ENCODE assay signal across 14 mouse cellular contexts in the genomic region with DNA sequence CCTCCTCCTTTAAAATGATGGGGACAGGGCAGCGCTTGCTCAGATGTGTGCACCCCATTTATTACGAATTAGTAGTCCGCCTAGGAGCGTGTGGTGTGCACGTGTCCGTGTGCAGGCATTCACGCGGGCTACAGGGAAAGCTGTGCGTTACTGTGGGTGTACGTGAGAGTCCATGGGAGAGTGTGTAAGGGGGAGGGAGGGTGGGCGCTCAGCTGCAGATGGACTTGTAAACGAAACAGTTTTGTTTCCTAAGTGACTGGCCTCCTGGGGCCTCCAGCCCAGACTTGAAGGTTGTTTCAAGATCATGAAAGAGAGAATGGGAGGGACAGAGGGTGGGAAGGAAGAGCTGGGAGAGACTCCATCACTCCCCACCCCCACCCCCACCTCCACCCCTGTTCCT. TPM values are rescaled to one million over a fixed set of nuclear protein-coding genes. Genes with fewer than 3 reads are reported as not detected.
DNase-seq lines count a peak whose midpoint lies in the region; ATAC-seq and TF ChIP-seq lines count a peak whose summit lies in the region.
"Had no signal": no experiment of that assay in that cellular context is flagged by ENCODE, and none has a peak within 500 bp of the region (broad histone marks: within the 10 kb centered on the region; RNA-seq: fewer than 3 reads in every experiment).

No protein-coding gene starts in this region.

- WGBS in heart, embryonic 13.5 days: 63% methylated on average over 12 of the region's 12 CpGs
- 48% methylated on average over 12 of the region's 12 CpGs for WGBS in embryonic facial prominence, embryonic 10.5 days
- 30% methylated on average over 12 of the region's 12 CpGs for WGBS in hindbrain, postnatal 0 days
- 34% methylated on average over 12 of the region's 12 CpGs for WGBS in neural tube, embryonic 12.5 days

- H3K4me2 ChIP-seq in heart, embryonic 13.5 days: no peak overlapping the region
- H3K4me2 ChIP-seq in hindbrain, postnatal 0 days (ENCODE audit: low read depth, low read length): no peak overlapping the region
- H3K4me2 ChIP-seq in neural tube, embryonic 12.5 days (replicated peaks): no peak overlapping the region
- H3K4me2 ChIP-seq: heart, embryonic 15.5 days; limb, embryonic 15.5 days had no signal

- no peaks in the 10 kb centered on the region for H3K36me3 ChIP-seq in heart, embryonic 13.5 days
- H3K36me3 ChIP-seq in embryonic facial prominence, embryonic 10.5 days (replicated peaks): no peaks in the 10 kb centered on the region
- no peaks in the 10 kb centered on the region for H3K36me3 ChIP-seq in hindbrain, postnatal 0 days (ENCODE audit: insufficient read depth, low read length)
- H3K36me3 ChIP-seq in neural tube, embryonic 12.5 days: no peaks in the 10 kb centered on the region
- H3K36me3 ChIP-seq: heart, embryonic 15.5 days; limb, embryonic 15.5 days had no signal

- no peak for DNase-seq in heart, adult 18-20 months
- DNase-seq in embryonic facial prominence, embryonic 10.5 days (ENCODE audit: low spot score): peak; percentile 13
- DNase-seq in hindbrain, postnatal 0 days (ENCODE audit: low spot score): peak; percentile 56
- DNase-seq in thymus, postnatal 36 days: no peak
- no peak for DNase-seq in spleen, adult 18-20 months
- DNase-seq in ovary, postnatal 36 days (ENCODE audit: low spot score): no peak
- DNase-seq: cerebellum, adult 9-11 months; kidney, postnatal 25 days had no signal

- no peaks in the 10 kb centered on the region for H3K9me3 ChIP-seq in heart, embryonic 13.5 days
- no peaks in the 10 kb centered on the region for H3K9me3 ChIP-seq in embryonic facial prominence, embryonic 10.5 days
- no peaks in the 10 kb centered on the region for H3K9me3 ChIP-seq in hindbrain, postnatal 0 days (ENCODE audit: low read length)
- H3K9me3 ChIP-seq in neural tube, embryonic 12.5 days: no peaks in the 10 kb centered on the region
- H3K9me3 ChIP-seq: heart, embryonic 15.5 days; limb, embryonic 15.5 days had no signal

- no peak for ATAC-seq in heart, embryonic 13.5 days (ENCODE audit: extremely low read depth, insufficient number of reproducible peaks, low FRiP score, low TSS enrichment)
- ATAC-seq in hindbrain, postnatal 0 days: peak; percentile 57
- peak; percentile 15; the same call in 1 of the 2 replicates for ATAC-seq in neural tube, embryonic 12.5 days (ENCODE audit: low FRiP score, low read depth)

- peaks cover 79% of the 10 kb centered on the region for H3K4me1 ChIP-seq in heart, embryonic 13.5 days
- H3K4me1 ChIP-seq in embryonic facial prominence, embryonic 10.5 days: peaks cover 81% of the 10 kb centered on the region
- H3K4me1 ChIP-seq in hindbrain, postnatal 0 days (ENCODE audit: insufficient read depth, low read length): peaks cover 10% of the 10 kb centered on the region
- H3K4me1 ChIP-seq in neural tube, embryonic 12.5 days: peaks cover 44% of the 10 kb centered on the region

- H3K9ac ChIP-seq in heart, embryonic 13.5 days: peak overlapping the region; percentile 28; the same call in 1 of the 2 replicates
- no peak overlapping the region for H3K9ac ChIP-seq in hindbrain, postnatal 0 days (replicated peaks; ENCODE audit: low read length)
- H3K9ac ChIP-seq in neural tube, embryonic 12.5 days: no peak overlapping the region
- H3K9ac ChIP-seq: heart, embryonic 15.5 days; limb, embryonic 15.5 days had no signal

- TF ChIP-seq CTCF in hindbrain, postnatal 0 days (IDR thresholded peaks at IDR 0.05; ENCODE audit: low read depth): no peak

- H3K4me3 ChIP-seq in heart, embryonic 13.5 days: no peak overlapping the region
- no peak overlapping the region for H3K4me3 ChIP-seq in embryonic facial prominence, embryonic 10.5 days
- no peak overlapping the region for H3K4me3 ChIP-seq in hindbrain, postnatal 0 days (ENCODE audit: low read length)
- no peak overlapping the region for H3K4me3 ChIP-seq in neural tube, embryonic 12.5 days
- H3K4me3 ChIP-seq: heart, embryonic 15.5 days; limb, embryonic 15.5 days had no signal

- peak overlapping the region; percentile 80 for H3K27ac ChIP-seq in heart, embryonic 13.5 days (replicated peaks)
- H3K27ac ChIP-seq in embryonic facial prominence, embryonic 10.5 days (replicated peaks): peak overlapping the region; percentile 49; the same call in 1 of the 2 replicates
- H3K27ac ChIP-seq in hindbrain, postnatal 0 days: peak overlapping the region; percentile 70; the same call in 1 of the 2 replicates
- H3K27ac ChIP-seq in neural tube, embryonic 12.5 days: no peak overlapping the region
- H3K27ac ChIP-seq: limb, embryonic 15.5 days; macrophage had no signal

- H3K27me3 ChIP-seq in heart, embryonic 13.5 days (replicated peaks): no peaks in the 10 kb centered on the region
- peaks cover 44% of the 10 kb centered on the region for H3K27me3 ChIP-seq in embryonic facial prominence, embryonic 10.5 days (replicated peaks; ENCODE audit: low read depth, poor library complexity, severe bottlenecking)
- H3K27me3 ChIP-seq in hindbrain, postnatal 0 days (ENCODE audit: insufficient read depth, low read length): no peaks in the 10 kb centered on the region
- no peaks in the 10 kb centered on the region for H3K27me3 ChIP-seq in neural tube, embryonic 12.5 days (replicated peaks)
- H3K27me3 ChIP-seq: heart, embryonic 15.5 days; limb, embryonic 15.5 days had no signal

RNA-seq across cellular contexts. Expression of a gene that starts 3.3 kb away (rescaled TPM):
- 17.0 and 20.8 TPM in 2 replicates for polyA plus RNA-seq in heart, embryonic 13.5 days (2015; fragmentation: Nextera tagmentation; extraction: Ambion mirVana)
- 100 to 1,000 TPM; 496 to 511 TPM for total RNA-seq in heart, adult 18-20 months (2021)
- 1.2 and 1.4 TPM in 2 replicates for polyA plus RNA-seq in embryonic facial prominence, embryonic 10.5 days (2016; fragmentation: Nextera tagmentation; extraction: Ambion mirVana)
- 546 and 572 TPM in 2 replicates for total RNA-seq in hindbrain, postnatal 0 days (2014; rRNA removed)
- polyA plus RNA-seq in hindbrain, postnatal 0 days (2015; fragmentation: Nextera tagmentation; extraction: Ambion mirVana): 119 and 123 TPM in 2 replicates
- 14.5 and 14.9 TPM in 2 replicates for polyA plus RNA-seq in neural tube, embryonic 12.5 days (2016; fragmentation: Nextera tagmentation; extraction: Ambion mirVana)
- polyA plus RNA-seq: macrophage had no signal

RNA-seq across cellular contexts. Expression of a gene that starts 27.9 kb away (rescaled TPM):
- not detected in 2 replicates for polyA plus RNA-seq in heart, embryonic 13.5 days (2015; fragmentation: Nextera tagmentation; extraction: Ambion mirVana)
- total RNA-seq in heart, adult 18-20 months (2021): not detected
- 0.10 and 0.11 TPM in 2 replicates for polyA plus RNA-seq in embryonic facial prominence, embryonic 10.5 days (2016; fragmentation: Nextera tagmentation; extraction: Ambion mirVana)
- 8.0 and 9.8 TPM in 2 replicates for total RNA-seq in hindbrain, postnatal 0 days (2014; rRNA removed)
- 3.6 and 4.2 TPM in 2 replicates for polyA plus RNA-seq in hindbrain, postnatal 0 days (2015; fragmentation: Nextera tagmentation; extraction: Ambion mirVana)
- 1.4 and 1.6 TPM in 2 replicates for polyA plus RNA-seq in neural tube, embryonic 12.5 days (2016; fragmentation: Nextera tagmentation; extraction: Ambion mirVana)
- polyA plus RNA-seq: heart, embryonic 15.5 days had no signal

RNA-seq across cellular contexts. Expression of a gene that starts 39.7 kb away (rescaled TPM):
- 27.8 and 31.6 TPM in 2 replicates for polyA plus RNA-seq in heart, embryonic 13.5 days (2015; fragmentation: Nextera tagmentation; extraction: Ambion mirVana)
- total RNA-seq in heart, adult 18-20 months (2021): 10 to 100 TPM in 1 of 2 experiments, 1 to 10 TPM in 1; 9.8 to 10.1 TPM
- polyA plus RNA-seq in embryonic facial prominence, embryonic 10.5 days (2016; fragmentation: Nextera tagmentation; extraction: Ambion mirVana): 33.7 and 39.5 TPM in 2 replicates
- total RNA-seq in hindbrain, postnatal 0 days (2014; rRNA removed): 136 and 150 TPM in 2 replicates
- polyA plus RNA-seq in hindbrain, postnatal 0 days (2015; fragmentation: Nextera tagmentation; extraction: Ambion mirVana): 90.2 and 90.8 TPM in 2 replicates
- polyA plus RNA-seq in neural tube, embryonic 12.5 days (2016; fragmentation: Nextera tagmentation; extraction: Ambion mirVana): 165 and 171 TPM in 2 replicates

RNA-seq across cellular contexts. Expression of a gene that starts 39.8 kb away (rescaled TPM):
- polyA plus RNA-seq in heart, embryonic 13.5 days (2015; fragmentation: Nextera tagmentation; extraction: Ambion mirVana): 0.04 TPM in 1 of 2 replicates, not detected in the other
- under 1 TPM; 0.17 to 0.18 TPM for total RNA-seq in heart, adult 18-20 months (2021)
- polyA plus RNA-seq in embryonic facial prominence, embryonic 10.5 days (2016; fragmentation: Nextera tagmentation; extraction: Ambion mirVana): 0.09 and 0.15 TPM in 2 replicates
- total RNA-seq in hindbrain, postnatal 0 days (2014; rRNA removed): 8.6 and 10.0 TPM in 2 replicates
- 5.4 and 5.6 TPM in 2 replicates for polyA plus RNA-seq in hindbrain, postnatal 0 days (2015; fragmentation: Nextera tagmentation; extraction: Ambion mirVana)
- 0.96 and 1.3 TPM in 2 replicates for polyA plus RNA-seq in neural tube, embryonic 12.5 days (2016; fragmentation: Nextera tagmentation; extraction: Ambion mirVana)

RNA-seq across cellular contexts. Expression of a gene that starts 43.0 kb away (rescaled TPM):
- polyA plus RNA-seq in heart, embryonic 13.5 days (2015; fragmentation: Nextera tagmentation; extraction: Ambion mirVana): 0.21 and 0.52 TPM in 2 replicates
- not detected for total RNA-seq in heart, adult 18-20 months (2021)
- not detected in 2 replicates for polyA plus RNA-seq in embryonic facial prominence, embryonic 10.5 days (2016; fragmentation: Nextera tagmentation; extraction: Ambion mirVana)
- 0.10 TPM in 1 of 2 replicates, not detected in the other for total RNA-seq in hindbrain, postnatal 0 days (2014; rRNA removed)
- polyA plus RNA-seq in hindbrain, postnatal 0 days (2015; fragmentation: Nextera tagmentation; extraction: Ambion mirVana): 0.05 TPM in 1 of 2 replicates, not detected in the other
- polyA plus RNA-seq in neural tube, embryonic 12.5 days (2016; fragmentation: Nextera tagmentation; extraction: Ambion mirVana): not detected in 2 replicates
- polyA plus RNA-seq: limb, embryonic 15.5 days; macrophage; thymus, postnatal 0 days had no signal

Comparison
In these comparisons a context has a peak if more than half of its experiments do, and no peak if none do; other contexts are left out.
1. DNase-seq: peak in embryonic facial prominence, embryonic 10.5 days (single experiment) and hindbrain, postnatal 0 days (single experiment); none in heart, adult 18-20 months (0 of 2), thymus, postnatal 36 days (0 of 2), spleen, adult 18-20 months (0 of 2) and ovary, postnatal 36 days (single experiment).